Mouse (Mus musculus): ENCODE measurements around the gene Fam71e2.

Fam71e2 gene

DNA sequence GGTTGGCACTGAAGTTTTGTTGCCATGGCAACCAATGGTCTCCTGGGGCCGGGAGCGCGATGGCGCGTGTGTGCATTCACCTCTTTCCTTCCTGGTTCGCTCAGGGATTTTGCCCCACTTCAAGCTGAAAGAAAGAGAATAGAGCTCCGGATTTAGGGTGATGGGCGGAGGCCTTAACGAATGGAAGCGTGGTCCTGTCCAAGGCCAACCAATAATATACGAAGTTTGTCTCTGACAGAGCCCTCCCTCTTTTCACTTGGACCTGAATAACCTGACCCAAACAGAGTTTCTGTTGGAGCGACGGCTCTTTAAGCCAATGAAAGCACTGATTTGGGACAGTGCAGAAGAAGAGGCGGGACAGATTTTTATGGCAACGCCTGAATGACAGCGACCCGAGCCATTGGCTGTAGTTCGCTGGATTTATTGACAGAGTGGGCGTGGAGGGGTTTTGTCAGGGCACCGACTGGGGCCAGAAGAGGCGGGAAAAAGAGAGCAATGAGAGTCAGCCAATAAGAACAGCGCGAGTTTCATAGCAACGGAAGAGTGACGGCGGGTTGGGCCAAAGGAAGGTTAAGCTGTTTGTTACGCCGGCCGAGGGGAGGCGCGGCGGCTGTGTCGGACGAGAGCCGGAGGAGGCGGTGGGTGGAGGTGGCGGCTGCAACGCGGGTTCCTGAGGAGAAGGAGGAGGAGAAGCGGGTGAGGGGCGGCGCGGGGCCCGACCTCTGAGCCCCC lies 31.4 kb downstream of the Fam71e2 start, which contains the start of gene Kmt5c:
Gene Kmt5c, plus strand, starts transcription at position 572 of the 732 bp plus-strand sequence.
- peak; percentile 99 for DNase-seq (ENCODE audit: low read depth)

DNA sequence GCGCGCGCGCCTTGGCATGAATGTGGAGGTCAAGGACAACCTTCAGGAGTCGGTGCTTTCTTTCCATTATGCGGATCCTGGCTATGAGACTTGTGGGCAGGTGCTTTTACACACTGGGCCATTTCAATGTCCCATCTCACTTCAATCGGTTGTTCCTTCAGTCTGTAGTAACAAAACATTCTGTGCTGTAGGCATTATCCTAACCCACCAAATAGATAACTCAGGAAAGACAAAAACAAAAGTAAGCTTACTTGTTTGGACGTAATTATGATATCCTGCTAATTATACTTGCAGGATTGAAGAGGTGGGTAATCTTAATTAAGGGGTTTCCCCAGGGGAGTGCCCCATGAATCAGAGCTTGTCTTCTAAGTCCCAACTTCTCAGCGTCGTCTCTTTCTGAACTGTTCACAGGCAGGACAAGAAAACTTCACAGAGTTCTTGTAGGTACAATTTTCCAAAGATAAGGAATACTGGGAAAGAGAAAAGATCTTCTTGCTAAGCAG lies 32.0 kb downstream of the Fam71e2 start:
- no peak for DNase-seq (ENCODE audit: low read depth)

DNA sequence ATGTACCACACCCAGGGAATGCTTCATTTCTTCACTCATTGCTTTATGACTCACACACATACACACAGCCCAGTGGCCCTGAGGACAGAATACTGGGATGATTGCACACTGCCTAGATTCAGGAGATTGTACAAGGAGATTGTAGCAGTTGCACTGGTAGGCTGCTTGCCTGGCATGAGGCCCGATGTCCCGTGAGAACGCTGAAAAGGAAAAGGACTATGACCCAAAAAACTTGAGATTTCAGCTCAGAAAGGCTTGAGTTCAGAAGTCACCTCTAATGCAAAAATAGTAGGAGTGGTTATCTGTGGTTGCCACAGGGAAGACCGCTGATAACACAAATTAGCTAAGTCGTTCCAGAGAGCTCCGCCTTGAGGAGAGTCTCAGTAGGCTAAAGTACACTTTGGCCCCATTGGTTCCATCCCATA lies 38.1 kb downstream of the Fam71e2 start:
- no peak for DNase-seq (ENCODE audit: low read depth)

DNA sequence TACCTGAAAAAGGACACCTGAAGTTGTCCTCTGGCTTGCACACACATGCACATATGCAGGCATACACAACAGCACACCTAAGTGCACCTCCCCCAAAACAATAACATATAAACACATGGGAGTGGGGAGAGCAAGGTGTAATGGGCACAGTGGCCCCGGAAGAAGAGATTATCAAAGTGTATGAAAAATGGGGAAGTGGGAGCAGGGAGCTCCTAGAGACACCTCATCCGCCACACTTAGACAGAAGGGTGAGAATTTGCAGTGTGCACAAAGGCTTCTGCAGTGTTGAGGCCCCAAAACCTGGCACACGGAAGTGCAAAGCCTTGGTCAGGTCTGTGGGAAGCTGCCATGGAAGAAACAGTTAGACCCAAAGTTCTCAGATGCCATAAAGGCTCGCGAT lies 40.0 kb downstream of the Fam71e2 start:
- DNase-seq (ENCODE audit: low read depth): no peak

DNA sequence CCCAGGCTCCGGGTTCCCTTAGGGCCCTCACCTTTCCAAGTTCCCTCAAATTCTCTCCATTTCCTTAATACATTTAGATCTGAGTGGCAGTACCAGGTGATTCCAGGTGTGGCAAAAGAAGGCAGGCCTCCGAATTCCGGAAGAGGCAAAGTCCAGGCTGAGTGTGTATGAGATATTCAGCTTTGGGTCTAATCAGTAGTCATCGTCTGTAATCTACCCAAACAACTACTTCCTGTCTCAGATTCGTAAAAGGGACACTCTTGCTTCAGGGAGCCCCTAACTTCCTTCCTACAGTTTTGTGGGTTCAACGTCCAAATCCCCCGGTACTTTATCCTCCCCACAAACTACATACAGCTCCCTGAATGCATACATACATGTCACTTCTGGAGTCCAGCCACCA lies 45.9 kb downstream of the Fam71e2 start, which contains the start of gene Tmem150b:
Gene Tmem150b, minus strand, starts transcription at position 81 of the 400 bp plus-strand sequence.
- no peak for DNase-seq (ENCODE audit: low read depth)

DNA sequence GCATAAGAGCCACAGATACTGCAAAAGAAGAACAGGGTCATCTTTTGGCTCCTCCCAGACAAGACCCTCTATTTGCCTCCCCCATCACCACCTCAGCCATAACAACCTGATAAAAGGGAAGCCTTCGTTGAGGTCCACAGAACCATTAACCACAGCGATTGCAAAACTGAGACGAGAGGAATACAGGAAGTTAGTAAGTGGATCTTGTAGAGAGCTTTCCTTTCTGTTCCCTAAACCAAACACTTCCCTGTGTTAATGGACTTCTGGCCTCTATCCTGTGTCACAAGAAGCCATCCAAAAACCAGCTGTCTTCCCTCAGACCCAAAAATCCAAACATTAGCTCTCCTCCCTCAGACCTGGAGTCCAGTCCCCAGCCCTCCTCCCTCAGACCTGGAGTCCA lies 46.7 kb downstream of the Fam71e2 start:
- no peak for DNase-seq (ENCODE audit: low read depth)

DNA sequence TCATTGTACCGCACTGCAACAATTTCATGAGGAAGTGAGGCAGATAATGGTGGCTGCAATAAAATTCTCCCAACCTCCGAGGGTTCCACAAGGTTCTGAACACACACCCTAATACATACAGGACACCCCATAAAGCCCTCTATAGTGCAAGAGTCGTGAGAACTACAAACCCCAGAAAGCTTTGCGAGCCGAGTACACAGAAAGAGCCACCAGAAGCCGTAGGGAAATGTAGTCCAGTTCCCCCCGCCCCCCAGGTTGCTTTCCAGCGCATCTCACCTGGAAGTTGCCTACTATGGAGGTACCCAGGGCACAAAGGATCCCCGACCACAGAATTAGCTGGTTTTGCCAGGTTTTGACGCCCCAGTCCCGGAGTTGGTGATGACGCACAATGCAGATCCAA lies 47.6 kb downstream of the Fam71e2 start:
- peak; percentile 15 for DNase-seq (ENCODE audit: low read depth)

DNA sequence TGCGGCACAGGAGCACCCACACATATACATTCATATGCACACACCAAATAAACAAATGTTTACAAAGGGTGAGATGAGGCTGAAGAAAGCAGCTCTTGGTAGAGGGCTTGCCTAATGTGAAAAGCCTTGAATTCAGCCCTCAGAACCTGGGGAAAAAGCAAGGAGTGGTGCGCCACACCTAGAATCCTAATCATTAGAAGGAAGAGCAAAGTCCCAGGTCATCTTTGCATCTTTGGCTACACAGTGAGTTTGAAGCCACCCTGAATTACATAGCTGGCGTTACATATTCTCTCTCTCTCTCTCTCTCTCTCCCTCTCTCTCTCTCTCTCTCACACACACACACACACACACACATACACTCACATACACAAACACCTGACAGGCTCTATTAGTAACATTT lies 51.8 kb downstream of the Fam71e2 start:
- no peak for DNase-seq (ENCODE audit: low read depth)

DNA sequence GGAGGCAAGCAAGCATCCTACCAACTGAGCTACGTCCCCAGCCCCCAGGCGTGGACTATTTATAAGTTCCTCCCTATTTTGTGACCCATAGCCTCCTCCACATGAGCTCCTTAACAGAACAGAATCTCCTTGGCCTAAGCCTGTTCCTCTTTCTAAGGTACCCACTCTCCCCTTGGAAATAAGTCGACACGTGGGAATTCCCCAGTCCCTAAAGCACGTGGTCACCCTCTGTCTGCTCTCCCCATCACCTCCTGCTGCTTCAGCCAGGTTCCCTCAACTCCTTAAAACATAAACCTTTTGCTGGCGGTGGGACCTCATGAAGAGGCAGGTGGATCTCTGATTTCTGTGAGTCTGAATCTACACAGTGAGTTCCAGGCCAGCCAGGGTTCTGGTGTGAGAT lies 54.1 kb downstream of the Fam71e2 start:
- DNase-seq (ENCODE audit: low read depth): no peak

DNA sequence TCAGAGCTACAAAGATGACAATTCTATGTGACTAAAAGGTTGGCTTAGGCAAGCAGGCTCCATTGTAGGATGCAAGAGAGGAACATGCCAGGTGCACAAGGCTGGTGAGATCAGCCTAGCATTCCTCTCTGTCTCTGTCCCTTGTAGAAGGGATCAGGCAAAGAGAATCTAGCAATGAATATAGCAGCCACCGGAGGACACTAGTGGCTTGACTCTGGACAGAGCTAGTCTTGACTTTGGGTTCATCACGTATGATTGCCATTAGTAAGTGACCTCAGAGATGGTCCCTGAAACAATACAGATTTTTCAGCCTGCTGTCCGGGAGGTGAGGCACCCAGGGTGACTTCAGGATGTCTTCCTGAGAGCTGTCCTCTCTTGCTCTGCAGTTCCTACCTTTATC lies 58.5 kb downstream of the Fam71e2 start:
- no peak for DNase-seq (ENCODE audit: low read depth)

DNA sequence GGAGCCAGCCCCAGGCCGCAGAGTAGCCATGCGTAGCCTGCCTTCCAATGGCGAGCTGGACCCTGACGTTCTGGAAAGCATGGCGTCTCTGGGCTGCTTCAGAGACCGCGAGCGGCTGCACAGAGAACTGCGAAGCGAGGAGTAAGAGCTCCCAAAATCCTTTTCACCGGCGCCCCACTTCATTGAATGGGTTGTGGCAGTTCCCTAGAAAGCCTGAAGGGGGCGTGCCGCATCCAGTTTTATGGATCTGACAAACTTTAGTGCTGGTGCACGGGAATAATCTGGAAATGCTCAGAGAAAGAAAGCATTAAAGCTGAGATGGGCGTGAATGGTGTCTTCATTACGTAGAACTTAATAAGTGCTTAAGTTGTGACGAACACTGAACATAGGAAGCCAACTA lies 66.0 kb downstream of the Fam71e2 start:
- DNase-seq (ENCODE audit: low read depth): peak; percentile 47
